Mouse (Mus musculus) spleen, adult 2 months (tissue): ENCODE data around the gene Gm9040.
"Not testable (repeated sequence)": the region's sequence is repeated elsewhere in the genome, so short reads cannot be mapped to it uniquely, and the experiment has no call there.

Experiments used
- CTCF ChIP-seq: fragments of 200-500 bp; IDR thresholded peaks from 2 replicates; pipeline ENCODE4 v1.5.1; 2011; ENCODE audit warnings: mild to moderate bottlenecking, inconsistent platforms; ENCODE audit not compliant: insufficient read depth, insufficient read length, insufficient replicate concordance; ENCODE audit errors: extremely low read depth
- POLR2A ChIP-seq: fragments of 200-500 bp; IDR thresholded peaks from 2 replicates; pipeline ENCODE4 v1.6.1; 2011; ENCODE audit warnings: low read depth, low read length, inconsistent platforms

DNA sequence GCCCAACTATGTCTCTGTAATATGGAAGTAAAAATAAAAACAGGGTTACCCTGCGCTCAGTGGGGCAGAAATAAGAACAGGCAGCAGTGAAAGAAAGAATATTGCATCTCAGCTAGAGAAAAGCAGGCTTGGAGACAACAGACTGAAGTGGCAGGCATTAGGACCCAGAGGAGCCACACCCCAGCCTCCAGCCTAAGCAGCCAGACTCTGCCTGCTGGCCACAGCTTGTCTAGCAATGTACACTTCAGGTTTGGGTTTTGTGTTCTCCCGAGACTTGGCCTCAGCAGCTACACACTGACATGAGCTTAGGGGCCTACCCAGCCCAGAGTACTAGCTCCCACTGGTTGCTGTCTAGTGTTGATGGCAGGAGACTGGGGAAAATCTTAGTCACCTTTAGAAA lies 24.6 kb downstream of the Gm9040 start:
- TF ChIP-seq POLR2A, CTCF: not testable (repeated sequence)
